Mouse (Mus musculus) forebrain, postnatal 0 days (tissue): ENCODE data around the gene Pde7b. TPM values are rescaled to one million over a fixed set of nuclear protein-coding genes. Genes with fewer than 3 reads are reported as not detected.

Experiments
- ATAC-seq: fragments of 200-750 bp; cut with Nextera tagmentation; 2 replicates; pipeline ENCODE4 v1.8.0; 2017; ENCODE audit warnings: mild to moderate bottlenecking, moderate library complexity
- DNase-seq: peaks from one replicate; pipeline ENCODE4 v3.0.0-alpha.2; 2015
- H3K27ac ChIP-seq: fragments of 300-500 bp; sonication (generic); 2 replicates; pipeline ENCODE4 v1.5.1; 2014; ENCODE audit warnings: low read depth, mild to moderate bottlenecking, antibody characterized with exemption, low read length, moderate library complexity, mixed read lengths
- H3K27me3 ChIP-seq: fragments of 300-500 bp; sonication (generic); 2 replicates; pipeline ENCODE4 v1.6.1; 2014; ENCODE audit warnings: mild to moderate bottlenecking, low read length, mixed read lengths; ENCODE audit not compliant: insufficient read depth
- H3K36me3 ChIP-seq: fragments of 300-500 bp; sonication (generic); 2 replicates; pipeline ENCODE4 v1.6.1; 2014; ENCODE audit warnings: mild to moderate bottlenecking, moderate library complexity; ENCODE audit not compliant: insufficient read depth
- H3K4me1 ChIP-seq: fragments of 300-500 bp; sonication (generic); 2 replicates; pipeline ENCODE4 v1.6.1; 2014; ENCODE audit warnings: antibody characterized with exemption; ENCODE audit not compliant: insufficient read depth
- H3K4me2 ChIP-seq: fragments of 300-500 bp; sonication (generic); 2 replicates; pipeline ENCODE4 v1.6.1; 2014; ENCODE audit warnings: low read depth, mild to moderate bottlenecking, moderate library complexity
- H3K4me3 ChIP-seq: fragments of 300-500 bp; sonication (generic); 2 replicates; pipeline ENCODE4 v1.5.1; 2014; ENCODE audit warnings: low read depth, low read length, mixed read lengths
- H3K9ac ChIP-seq: fragments of 300-500 bp; sonication (generic); 2 replicates; pipeline ENCODE4 v1.6.1; 2014; ENCODE audit warnings: mild to moderate bottlenecking
- H3K9me3 ChIP-seq: fragments of 300-500 bp; sonication (generic); 2 replicates; pipeline ENCODE4 v1.6.1; 2016; ENCODE audit warnings: low read length
- CTCF ChIP-seq: sonication (generic); IDR thresholded peaks from 2 replicates; pipeline ENCODE4 v1.5.1; 2016; ENCODE audit warnings: antibody characterized with exemption, control low read depth, low read depth
- WGBS: fragments of 180-500 bp; shearing (Covaris S2); extraction: QIAGEN DNeasy Blood & Tissue Kit; methylation state at CpG from one replicate; pipeline ENCODE4 v1.1.7; 2014; 5-methylcytosine and 5-hydroxymethylcytosine counted together
- polyA plus RNA-seq: library from polyadenylated mRNA; unstranded; fragments of >200 nt; fragmentation: Nextera tagmentation; extraction: Ambion mirVana; gene quantifications from 2 replicates; pipeline ENCODE4 v1.2.1, GENCODE M21; 2015
- total RNA-seq: library from RNA; depleted of rRNA; stranded (reverse); fragments of >200 nt; gene quantifications from 2 replicates; pipeline ENCODE4 v1.2.3, GENCODE M21; 2014

Gene Pde7b
- total and polyA plus RNA-seq, 2 experiments from 2014 or later, result 2.4 to 9.4 TPM

GRCm38 (mm10) chr10:20756219-20756618 is 31.3 kb upstream of the Pde7b start:
- H3K9me3 ChIP-seq, result no peaks in the 10 kb centered on the region
- H3K9ac ChIP-seq, result no peak overlapping the region
- H3K27me3 ChIP-seq, result no peaks in the 10 kb centered on the region
- 91% methylated on average over 5 of the region's 5 CpGs for WGBS
- no peak overlapping the region for H3K4me2 ChIP-seq
- no peak for TF ChIP-seq CTCF
- DNase-seq (no peak), ATAC-seq (no peak)
- H3K36me3 ChIP-seq, result no peaks in the 10 kb centered on the region
- no peak overlapping the region for H3K27ac ChIP-seq
- no peaks in the 10 kb centered on the region for H3K4me1 ChIP-seq
- H3K4me3 ChIP-seq, result no peak overlapping the region

- no peak overlapping the region for H3K4me3 ChIP-seq
- H3K4me1 ChIP-seq, result no peaks in the 10 kb centered on the region
- H3K36me3 ChIP-seq, result no peaks in the 10 kb centered on the region
- no peak overlapping the region for H3K4me2 ChIP-seq
- DNase-seq (no peak), ATAC-seq (no peak)
- H3K27ac ChIP-seq, result no peak overlapping the region
- H3K27me3 ChIP-seq, result no peaks in the 10 kb centered on the region
- no peaks in the 10 kb centered on the region for H3K9me3 ChIP-seq
- no peak for TF ChIP-seq CTCF
- WGBS, result 96% methylated on average over 1 of the region's 1 CpGs
- no peak overlapping the region for H3K9ac ChIP-seq
These were observed 28.0 kb upstream of the Pde7b start for GRCm38 (mm10) chr10:20752883-20753282.

- Histone ChIP-seq H3K9ac (no peak overlapping the region), H3K4me2 (no peak overlapping the region), H3K27ac (no peak overlapping the region), H3K9me3 (no peaks in the 10 kb centered on the region), H3K4me1 (no peaks in the 10 kb centered on the region), H3K36me3 (no peaks in the 10 kb centered on the region), H3K27me3 (no peaks in the 10 kb centered on the region), H3K4me3 (no peak overlapping the region)
- DNase-seq, result no peak
- TF ChIP-seq CTCF, result no peak
- 91% methylated on average over 5 of the region's 5 CpGs for WGBS
- ATAC-seq, result no peak
These were observed 25.9 kb upstream of the Pde7b start for GRCm38 (mm10) chr10:20750642-20751251.

- 94% methylated on average over 8 of the region's 8 CpGs for WGBS
- no peaks in the 10 kb centered on the region for H3K4me1 ChIP-seq
- no peak for ATAC-seq
These were observed 24.1 kb upstream of the Pde7b start for GRCm38 (mm10) chr10:20748938-20749337.

GRCm38 (mm10) chr10:20747229-20747628 is 22.4 kb upstream of the Pde7b start:
- no peak for DNase-seq
- 94% methylated on average over 4 of the region's 4 CpGs for WGBS
- no peak for TF ChIP-seq CTCF
- Histone ChIP-seq H3K36me3 (no peaks in the 10 kb centered on the region), H3K4me1 (no peaks in the 10 kb centered on the region), H3K4me2 (no peak overlapping the region), H3K27me3 (no peaks in the 10 kb centered on the region), H3K4me3 (no peak overlapping the region), H3K9me3 (no peaks in the 10 kb centered on the region), H3K27ac (no peak overlapping the region), H3K9ac (no peak overlapping the region)
- no peak for ATAC-seq

More at GRCm38 (mm10) chr10:20748938-20749337, 24.1 kb upstream of the Pde7b start:
- no peak overlapping the region for H3K4me3 ChIP-seq
- DNase-seq, result no peak
- no peak for TF ChIP-seq CTCF
- no peak overlapping the region for H3K4me2 ChIP-seq
- no peak overlapping the region for H3K27ac ChIP-seq
- H3K36me3 ChIP-seq, result no peaks in the 10 kb centered on the region
- H3K27me3 ChIP-seq, result no peaks in the 10 kb centered on the region
- H3K9me3 ChIP-seq, result no peaks in the 10 kb centered on the region
- no peak overlapping the region for H3K9ac ChIP-seq

- Histone ChIP-seq H3K4me3 (no peak overlapping the region), H3K27me3 (no peaks in the 10 kb centered on the region), H3K36me3 (no peaks in the 10 kb centered on the region), H3K4me2 (no peak overlapping the region), H3K4me1 (peaks cover 3% of the 10 kb centered on the region; the same call in 1 of the 2 replicates), H3K9me3 (no peaks in the 10 kb centered on the region), H3K9ac (no peak overlapping the region), H3K27ac (no peak overlapping the region)
- 86% methylated on average over 3 of the region's 3 CpGs for WGBS
- ATAC-seq, result no peak
- no peak for TF ChIP-seq CTCF
- no peak for DNase-seq
These were observed 14.9 kb upstream of the Pde7b start for GRCm38 (mm10) chr10:20739801-20740200.

GRCm38 (mm10) chr10:20737146-20737545 is 12.3 kb upstream of the Pde7b start:
- peak; percentile 65; the same call in 1 of the 2 replicates for ATAC-seq
- peak; percentile 33 for DNase-seq
- 17% methylated on average over 4 of the region's 4 CpGs for WGBS

More at GRCm38 (mm10) chr10:20737146-20737545, 12.3 kb upstream of the Pde7b start:
- Histone ChIP-seq H3K27ac (no peak overlapping the region), H3K27me3 (no peaks in the 10 kb centered on the region), H3K4me3 (no peak overlapping the region), H3K9ac (no peak overlapping the region), H3K9me3 (no peaks in the 10 kb centered on the region), H3K36me3 (no peaks in the 10 kb centered on the region), H3K4me1 (peaks cover 3% of the 10 kb centered on the region; the same call in 1 of the 2 replicates), H3K4me2 (no peak overlapping the region)
- no peak for TF ChIP-seq CTCF
